Mouse (Mus musculus): ENCODE measurements around the gene Polm.

Gene Polm

GRCm38 (mm10) chr11:5802457-5803217 lies 35.2 kb downstream of the Polm start:
- DNase-seq (ENCODE audit: low spot score) = no peak

DNA sequence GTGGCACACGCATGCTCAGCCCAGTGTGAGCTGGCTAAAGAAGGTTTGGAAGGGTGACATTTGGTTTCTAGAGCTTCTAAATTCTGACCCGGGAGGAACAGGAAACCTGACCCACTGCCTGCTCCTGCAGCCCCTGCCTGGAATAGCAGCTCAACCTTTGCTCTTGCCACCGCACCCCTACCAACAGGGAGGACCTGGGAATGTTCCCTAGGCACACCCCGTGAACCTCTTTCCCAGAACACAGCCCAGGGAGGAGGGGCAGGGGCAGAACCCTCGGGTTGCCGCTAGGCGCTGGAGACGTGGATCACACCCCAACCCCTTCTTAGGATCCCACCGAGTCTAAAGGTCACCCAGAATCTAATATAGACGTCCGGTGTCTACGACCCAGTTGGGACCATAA lies 35.8 kb downstream of the Polm start:
- no peak for DNase-seq (ENCODE audit: low spot score)

DNA sequence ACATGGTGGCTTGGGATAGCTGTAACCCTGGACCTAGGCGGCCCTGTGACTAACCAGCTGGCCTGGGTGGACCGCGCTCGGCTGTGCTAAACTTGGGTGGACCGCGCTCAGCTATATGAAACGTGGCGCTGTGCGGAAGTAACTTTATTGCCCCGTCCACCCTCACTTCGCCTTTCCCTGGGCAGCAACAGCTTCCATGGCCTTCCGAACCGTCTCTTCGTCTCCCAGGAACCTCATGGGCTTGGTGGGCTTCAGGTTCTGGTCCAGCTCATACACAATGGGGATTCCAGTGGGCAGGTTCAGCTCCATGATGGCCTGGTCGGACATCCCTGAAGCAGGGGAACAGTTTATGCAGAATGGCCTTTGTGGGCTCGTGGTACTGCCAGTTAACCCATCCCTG lies 36.3 kb downstream of the Polm start:
- no peak for DNase-seq (ENCODE audit: low spot score)

DNA sequence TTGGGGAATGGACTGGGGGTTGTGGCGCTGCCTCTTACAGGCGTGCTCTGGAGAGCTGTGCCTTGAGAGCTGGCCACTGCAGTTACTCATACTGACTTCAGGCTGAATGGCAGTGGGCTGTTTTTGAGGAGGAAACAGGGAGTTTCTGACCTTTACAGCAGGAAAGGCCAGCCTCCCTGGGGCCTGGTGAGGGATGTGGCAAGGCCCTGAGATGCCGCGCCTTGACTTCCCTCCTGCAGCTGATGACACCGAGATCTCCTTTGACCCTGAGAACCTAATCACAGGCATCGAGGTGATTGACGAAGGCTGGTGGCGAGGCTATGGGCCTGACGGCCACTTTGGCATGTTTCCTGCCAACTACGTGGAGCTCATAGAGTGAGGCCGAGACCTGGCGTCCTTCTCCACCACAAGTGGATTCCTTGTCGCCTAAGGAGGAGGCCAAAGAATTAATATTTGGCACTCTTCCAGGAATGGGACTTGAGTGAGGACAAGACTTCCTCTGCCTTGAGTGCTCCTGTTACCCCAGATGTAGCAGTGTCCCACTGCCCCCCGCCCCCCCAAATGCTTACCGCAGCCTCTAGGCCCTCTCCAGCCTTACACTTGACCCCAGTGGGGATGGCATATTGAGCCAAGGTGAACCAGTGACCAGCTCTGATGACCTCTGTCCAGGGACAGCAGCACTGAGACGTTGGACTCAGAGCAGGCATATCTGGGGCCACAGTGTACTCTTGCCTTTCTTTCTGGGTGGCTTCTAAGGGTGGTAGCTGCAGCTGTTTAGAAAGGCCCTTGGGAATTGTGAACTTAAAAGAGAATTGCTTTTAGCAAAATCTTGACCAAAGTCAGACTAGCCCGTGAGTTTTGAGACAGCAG lies 38.0 kb downstream of the Polm start:
- DNase-seq (ENCODE audit: low spot score) = peak; percentile 85

DNA sequence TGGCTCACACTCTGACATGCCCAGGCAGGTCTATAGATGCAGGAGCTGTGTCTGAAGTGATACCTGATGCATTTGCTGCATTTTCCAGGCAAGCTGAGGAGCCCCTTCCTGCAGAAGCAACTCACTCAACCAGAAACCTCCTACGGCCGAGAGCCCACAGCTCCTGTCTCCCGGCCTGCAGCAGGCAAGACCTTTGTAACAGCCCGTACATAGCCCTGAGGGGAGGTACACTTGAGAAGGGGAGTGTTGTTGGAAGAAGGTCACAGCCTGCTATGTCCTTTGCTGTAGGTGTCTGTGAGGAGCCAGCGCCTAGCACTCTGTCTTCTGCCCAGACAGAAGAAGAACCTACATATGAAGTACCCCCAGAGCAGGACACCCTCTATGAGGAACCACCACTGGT lies 39.9 kb downstream of the Polm start:
- DNase-seq (ENCODE audit: low spot score) = no peak

- no peak for DNase-seq (ENCODE audit: low spot score)
Measured at GRCm38 (mm10) chr11:5797371-5797770, 40.4 kb downstream of the Polm start.

- DNase-seq (ENCODE audit: low spot score) = no peak
Measured at GRCm38 (mm10) chr11:5796939-5797338, 40.9 kb downstream of the Polm start.

DNA sequence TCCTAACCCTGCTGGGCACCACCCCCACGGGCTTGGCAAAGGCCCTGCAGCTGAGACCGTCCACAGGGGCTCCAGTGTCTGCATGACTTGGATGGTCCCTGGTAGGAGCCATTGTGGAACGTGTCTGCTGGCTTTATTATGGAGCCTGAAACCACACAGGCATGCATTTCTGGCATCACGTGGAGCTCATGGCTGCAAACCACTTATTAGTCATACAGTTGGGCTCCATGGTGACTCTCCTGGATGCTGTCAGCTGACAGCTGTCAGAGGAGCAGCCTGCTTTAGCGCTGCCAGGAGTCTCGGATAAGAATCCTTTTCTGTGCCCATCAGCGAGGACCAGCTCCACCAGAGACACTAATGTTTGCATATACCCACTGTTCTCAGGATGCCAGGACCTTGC lies 42.1 kb downstream of the Polm start:
- no peak for DNase-seq (ENCODE audit: low spot score)

- no peak for DNase-seq (ENCODE audit: low spot score)
Measured at GRCm38 (mm10) chr11:5795290-5795689, 42.5 kb downstream of the Polm start.

GRCm38 (mm10) chr11:5790431-5790830 lies 47.4 kb downstream of the Polm start:
- DNase-seq (ENCODE audit: low spot score) = no peak

DNA sequence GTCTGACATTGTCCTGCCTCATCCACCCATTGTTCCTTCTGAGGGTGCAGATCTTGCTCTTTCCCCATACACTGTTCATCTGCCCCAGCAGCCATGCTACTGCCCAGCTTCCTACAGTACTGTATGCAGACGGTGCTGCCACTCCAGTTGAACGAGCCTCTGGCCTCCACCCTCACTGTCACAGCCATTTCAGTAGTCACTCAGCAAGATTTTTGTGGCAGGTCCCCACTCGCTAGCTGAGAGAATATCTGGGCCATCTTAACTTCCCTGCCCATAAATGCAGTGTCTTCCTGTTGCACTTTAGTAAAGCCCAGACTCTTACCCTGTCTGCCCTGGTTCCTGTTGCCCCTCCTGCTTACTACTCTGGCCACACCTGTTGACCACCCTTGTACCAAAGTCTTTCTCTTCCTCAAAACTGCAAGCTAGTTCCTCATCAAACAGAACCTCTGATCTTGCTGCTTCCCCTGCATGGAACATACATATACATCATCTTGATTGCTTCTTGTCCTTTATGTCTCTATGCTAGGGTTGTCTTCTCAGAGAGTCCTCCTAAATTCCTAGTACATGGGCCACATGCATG lies 48.0 kb downstream of the Polm start:
- peak; percentile 39 for DNase-seq (ENCODE audit: low spot score)

DNA sequence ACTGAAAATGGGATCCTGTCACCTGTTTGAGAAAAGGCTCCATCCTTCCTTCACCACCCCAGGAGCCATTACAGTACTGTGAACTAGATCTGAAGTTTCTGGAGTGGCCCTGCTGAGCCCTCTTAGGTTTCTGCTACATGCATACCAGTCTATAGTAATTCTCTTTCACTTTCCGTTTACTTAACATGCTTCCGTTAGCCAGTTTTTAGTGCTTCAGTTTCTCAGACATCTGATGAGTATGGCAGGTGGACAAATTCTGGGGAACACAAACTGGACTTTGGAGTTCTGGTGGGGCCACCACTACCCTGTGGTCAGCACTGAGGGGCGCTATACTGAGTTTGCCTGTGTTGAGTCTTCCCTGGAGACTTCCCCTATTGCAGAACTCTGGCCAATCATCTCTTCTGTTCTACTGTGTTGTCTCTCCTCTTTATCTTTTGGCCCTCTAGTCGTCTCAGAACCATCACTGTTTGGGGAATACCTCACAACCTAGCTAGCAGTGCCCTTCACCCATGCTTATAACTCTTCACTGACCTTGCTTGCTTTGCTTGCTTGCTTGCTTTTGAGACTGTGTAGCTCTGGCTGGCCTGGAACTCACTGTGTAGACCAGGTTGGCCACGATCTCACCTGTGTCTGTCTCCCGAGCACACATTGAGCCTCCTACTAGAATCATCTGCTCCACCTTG lies 48.6 kb downstream of the Polm start:
- no peak for DNase-seq (ENCODE audit: low spot score)

- peak; percentile 97 for DNase-seq (ENCODE audit: low spot score)
Measured at GRCm38 (mm10) chr11:5788056-5789014, 49.5 kb downstream of the Polm start, which contains the start of gene Dbnl. Dbnl (plus strand) TSS chr11:5788488.

GRCm38 (mm10) chr11:5787671-5788055 lies 50.2 kb downstream of the Polm start:
- no peak for DNase-seq (ENCODE audit: low spot score)

DNA sequence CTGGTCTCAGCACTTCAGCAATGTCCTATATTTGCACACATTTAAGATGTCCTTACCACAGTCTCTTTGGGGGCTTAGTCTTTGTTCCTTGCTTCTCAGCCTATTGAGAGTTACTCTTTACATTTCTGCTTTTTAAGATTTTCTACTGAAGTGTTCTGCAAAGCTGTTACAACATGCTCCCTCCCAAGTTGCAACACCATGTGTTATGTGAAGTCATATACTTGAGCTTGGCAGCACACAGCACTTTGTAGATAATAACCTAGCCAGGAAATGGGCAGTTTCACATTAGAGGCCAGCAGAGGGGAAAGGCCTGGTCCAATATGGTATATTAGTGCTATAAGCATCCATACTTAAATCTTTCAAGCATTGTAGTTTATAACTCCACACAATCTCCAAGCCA lies 52.1 kb downstream of the Polm start:
- peak; percentile 77 for DNase-seq (ENCODE audit: low spot score)

DNA sequence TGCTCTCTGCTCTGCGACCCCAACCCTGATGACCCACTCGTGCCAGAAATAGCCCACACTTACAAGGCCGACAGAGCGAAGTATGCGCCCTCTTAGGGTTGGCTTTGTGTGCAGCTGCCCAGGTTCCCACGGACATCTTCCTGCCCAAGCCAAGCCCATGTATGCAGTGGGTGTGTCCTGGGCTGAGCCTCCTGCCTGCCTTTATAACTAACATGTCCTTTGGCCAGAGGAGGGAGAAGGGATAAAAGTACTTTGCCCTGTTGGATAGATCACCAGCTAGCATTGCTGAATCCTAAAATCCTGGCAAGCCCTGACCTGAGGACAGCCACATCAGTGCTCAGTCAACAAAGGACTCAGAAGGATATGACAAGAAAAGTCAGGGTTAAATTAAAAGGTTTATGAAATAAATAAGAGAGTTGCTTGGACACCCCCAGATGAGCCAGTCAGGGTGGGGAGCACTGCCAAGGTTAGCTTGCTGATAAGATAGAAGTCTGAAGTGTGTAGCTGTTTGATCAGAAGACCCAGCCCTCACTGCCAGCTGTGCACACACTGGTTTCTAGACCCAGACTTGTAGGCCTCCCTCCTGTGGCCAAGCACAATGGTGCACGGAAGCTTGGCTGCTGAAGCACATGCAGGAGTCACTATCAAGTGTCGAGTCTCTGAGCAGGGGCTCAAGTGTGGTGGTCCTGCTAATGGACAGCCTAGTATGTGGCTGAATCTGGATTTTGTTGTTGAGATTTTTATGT lies 55.4 kb downstream of the Polm start:
- no peak for DNase-seq (ENCODE audit: low spot score)

DNA sequence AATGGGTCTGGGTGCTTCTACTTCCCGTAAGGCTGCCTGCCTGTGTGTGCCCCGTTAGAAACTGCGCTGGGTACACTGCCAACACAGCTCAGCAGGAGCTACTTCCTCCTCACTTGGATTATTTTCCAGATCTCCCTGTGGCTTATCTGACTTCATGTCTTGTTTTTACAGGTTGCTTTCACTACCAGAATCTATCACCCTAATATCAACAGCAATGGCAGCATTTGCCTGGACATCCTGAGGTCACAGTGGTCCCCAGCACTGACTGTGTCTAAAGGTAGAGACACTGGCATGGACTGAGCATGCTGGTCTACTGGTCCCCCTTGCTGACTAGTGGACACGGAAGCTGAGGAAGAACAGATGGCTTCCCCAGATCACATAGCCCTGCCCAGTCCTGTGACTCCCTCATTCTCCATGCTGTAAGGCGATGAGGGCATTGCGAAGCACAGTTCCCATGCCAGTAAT lies 57.7 kb downstream of the Polm start:
- DNase-seq (ENCODE audit: low spot score) = no peak

GRCm38 (mm10) chr11:5778481-5778880 lies 59.3 kb downstream of the Polm start:
- no peak for DNase-seq (ENCODE audit: low spot score)

All from lung, postnatal 25 days (tissue).